Mouse (Mus musculus) liver, adult (tissue): ENCODE data around the gene Unc119.

Experiments
- GATA4 ChIP-seq: IDR thresholded peaks from 2 replicates; pipeline ENCODE4 v1.6.1; 2014; ENCODE audit warnings: mild to moderate bottlenecking, low read length; ENCODE audit not compliant: insufficient replicate concordance

Unc119 gene

GRCm38 (mm10) chr11:78374147-78374546 lies 30.9 kb downstream of the Unc119 start:
- TF ChIP-seq GATA4 = no peak

GRCm38 (mm10) chr11:78377549-78378159 lies 34.4 kb downstream of the Unc119 start:
- TF ChIP-seq GATA4 = no peak

DNA sequence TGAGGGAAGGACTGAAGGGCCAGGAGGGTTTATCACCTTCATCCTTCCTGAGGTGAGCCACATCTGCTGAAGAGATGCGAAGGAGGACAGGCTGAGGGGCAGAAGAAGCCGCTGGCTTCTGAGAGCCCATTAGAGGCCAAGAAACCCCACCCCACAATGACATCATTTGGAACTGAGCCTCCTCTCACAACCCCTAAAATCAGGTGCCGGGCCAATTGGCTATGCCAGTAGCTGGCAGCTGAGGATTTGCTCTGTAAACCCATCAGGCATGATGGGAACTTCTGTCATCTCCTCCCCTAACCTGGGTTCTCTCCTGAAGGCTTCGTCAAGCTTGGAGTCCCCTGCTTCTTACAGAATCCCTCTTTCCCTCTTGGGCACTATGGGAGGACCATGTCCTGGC lies 37.1 kb downstream of the Unc119 start:
- no peak for TF ChIP-seq GATA4

- no peak for TF ChIP-seq GATA4
Measured at GRCm38 (mm10) chr11:78380996-78381395, 37.7 kb downstream of the Unc119 start.

GRCm38 (mm10) chr11:78382286-78382685 lies 39.0 kb downstream of the Unc119 start:
- no peak for TF ChIP-seq GATA4

- no peak for TF ChIP-seq GATA4
Measured at GRCm38 (mm10) chr11:78382701-78383100, 39.4 kb downstream of the Unc119 start.

GRCm38 (mm10) chr11:78385776-78386175 lies 42.5 kb downstream of the Unc119 start:
- no peak for TF ChIP-seq GATA4

GRCm38 (mm10) chr11:78386508-78387043 lies 43.3 kb downstream of the Unc119 start, which contains the start of gene Foxn1:
TSS of gene Foxn1 (minus strand) at chr11:78386558.
- no peak for TF ChIP-seq GATA4

- no peak for TF ChIP-seq GATA4
Measured at GRCm38 (mm10) chr11:78392728-78393127, 49.4 kb downstream of the Unc119 start.

DNA sequence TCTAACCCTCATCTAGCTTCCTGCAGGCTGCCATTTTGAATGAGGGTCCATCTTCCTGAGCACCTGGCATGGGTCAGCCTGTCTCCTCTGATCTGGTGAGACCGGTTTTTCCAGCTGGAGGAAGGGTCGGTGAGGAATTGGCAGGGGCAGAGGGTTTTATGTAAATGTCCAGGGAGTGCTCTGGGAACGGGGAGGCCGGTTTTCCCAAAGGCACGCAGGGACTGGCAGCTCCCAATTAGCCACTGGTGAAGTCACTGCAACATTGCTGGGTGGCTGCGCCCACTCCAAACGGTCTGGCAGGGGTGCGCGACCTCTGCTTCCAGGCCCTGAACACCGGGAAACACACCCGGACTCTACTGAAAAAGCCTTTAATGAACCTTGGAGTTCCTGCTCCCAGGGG lies 53.7 kb downstream of the Unc119 start:
- TF ChIP-seq GATA4 = no peak

- TF ChIP-seq GATA4 = no peak
Measured at GRCm38 (mm10) chr11:78397397-78397796, 54.1 kb downstream of the Unc119 start.

GRCm38 (mm10) chr11:78398212-78398611 lies 54.9 kb downstream of the Unc119 start:
- TF ChIP-seq GATA4 = no peak
